Mouse (Mus musculus): Measurements from ENCODE around the gene Fam219a. TPM values are rescaled to one million over a fixed set of nuclear protein-coding genes. Genes with fewer than 3 reads are reported as not detected.

Fam219a gene
- total RNA-seq, 2 experiments from 2014 or later, result 19.2 to 20.4 TPM

DNA sequence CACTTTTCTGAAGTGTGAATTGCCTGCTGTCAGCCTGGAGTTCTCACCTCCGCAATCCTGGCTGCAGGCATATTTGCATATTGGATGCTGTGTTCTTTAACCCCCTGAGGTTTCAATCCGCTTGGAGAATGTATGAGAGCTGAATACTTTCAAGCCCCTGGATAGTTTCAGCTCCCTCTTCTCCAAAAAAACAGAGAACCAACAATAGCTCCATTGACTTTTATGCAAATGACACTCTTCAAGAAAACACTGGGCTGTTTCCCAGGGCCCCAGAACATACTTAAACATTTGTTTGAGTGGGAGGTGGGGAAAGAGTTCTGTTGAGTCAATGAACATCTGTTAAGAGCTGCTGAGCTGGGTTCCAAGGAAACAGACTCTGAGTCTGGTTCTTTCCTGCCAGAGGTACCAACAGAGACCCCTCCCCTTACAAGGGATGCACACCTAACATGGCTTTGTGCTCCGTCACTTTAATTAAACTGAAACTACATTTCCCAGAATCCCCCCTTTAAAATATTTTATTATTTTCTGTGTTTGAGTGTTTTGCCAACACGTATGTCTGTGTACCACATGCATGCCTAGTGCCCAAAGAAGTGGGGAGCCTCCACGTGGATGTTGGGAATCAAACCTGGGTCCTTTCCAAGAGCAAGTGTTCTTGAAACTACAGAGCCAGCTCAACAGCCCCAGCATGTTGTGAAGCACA is 98.5 kb downstream of the Fam219a start:
- no peak for DNase-seq

DNA sequence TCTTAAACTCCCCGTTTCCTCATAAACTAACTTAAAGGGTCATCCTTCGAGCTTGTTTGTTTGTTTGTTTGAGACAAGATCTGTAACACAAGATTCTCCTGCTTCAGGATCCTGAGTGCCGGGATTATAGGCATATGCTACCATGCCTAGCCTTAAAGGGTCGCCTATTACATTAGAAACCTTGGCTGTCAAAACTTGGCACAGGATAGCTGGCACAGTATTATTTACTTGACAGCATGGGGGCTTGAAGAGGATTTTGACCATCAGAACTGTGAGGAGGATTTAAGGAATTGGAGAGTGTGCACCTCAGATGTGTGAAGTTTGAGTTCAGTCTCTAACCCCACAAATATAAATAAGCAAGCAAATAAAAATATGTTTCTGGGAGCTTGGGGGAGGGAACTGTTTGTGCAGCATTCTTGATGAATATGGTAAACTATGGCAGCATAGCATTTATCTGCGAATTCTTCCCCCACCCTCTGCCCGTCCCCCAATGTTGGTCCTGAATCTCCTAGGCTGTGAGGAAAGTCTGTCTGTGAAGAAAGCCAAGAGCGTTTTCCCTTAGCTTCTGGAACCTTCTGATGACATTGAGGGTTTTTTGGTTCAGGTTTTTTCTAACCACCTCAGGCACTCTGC is 99.2 kb downstream of the Fam219a start:
- no peak for DNase-seq

DNA sequence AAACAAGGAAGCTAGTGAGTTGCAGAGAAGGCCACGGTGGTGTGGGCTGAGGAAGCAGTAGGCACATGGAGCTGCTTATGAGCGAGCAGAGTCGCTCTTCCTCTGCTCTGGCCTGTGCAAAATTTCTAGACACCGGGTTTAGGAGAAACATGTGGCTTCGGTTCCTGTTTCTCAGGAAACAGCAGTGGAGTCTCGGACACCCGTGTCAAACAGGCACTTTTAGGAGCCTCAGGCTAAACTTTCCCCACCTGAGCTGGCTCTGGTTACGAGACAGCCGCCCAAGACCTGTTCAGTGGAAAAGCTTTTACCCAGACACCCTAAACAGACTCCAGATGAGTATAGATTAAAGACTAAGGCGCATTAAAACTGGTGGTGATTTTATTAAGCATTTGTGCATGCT is 100.1 kb downstream of the Fam219a start:
- DNase-seq, result no peak

DNA sequence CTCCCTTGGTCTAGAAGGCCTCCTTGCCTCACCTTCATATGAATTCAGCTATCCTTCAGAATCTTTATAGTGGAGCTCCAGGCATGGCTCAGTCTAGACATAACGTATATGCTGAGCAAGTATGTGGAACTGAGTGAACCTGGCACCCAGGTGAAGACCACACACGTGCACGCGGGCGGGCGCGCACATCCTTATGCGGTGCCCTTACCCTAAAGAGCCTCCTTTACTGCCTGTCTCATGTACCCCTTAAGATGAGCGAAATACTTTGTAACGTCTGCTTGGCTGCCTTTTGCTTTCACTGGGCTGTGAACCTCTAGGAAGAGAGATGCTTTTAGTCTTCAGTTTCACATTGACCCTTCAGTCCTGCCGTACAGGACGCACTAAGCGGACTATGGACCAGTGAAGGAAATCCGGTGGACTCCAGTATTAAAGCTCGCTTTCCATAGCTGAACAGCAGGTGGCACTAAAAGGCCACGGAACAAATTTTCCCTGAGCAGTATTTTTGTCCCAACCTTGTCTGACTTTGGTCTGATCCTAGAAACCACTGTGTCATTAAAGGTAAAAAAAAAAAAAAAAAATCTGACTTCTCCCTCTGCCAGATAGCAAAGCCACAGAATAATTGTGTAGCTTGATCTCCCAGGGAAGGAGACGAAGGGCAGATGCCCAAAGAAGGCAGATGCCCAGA is 100.8 kb downstream of the Fam219a start:
- peak; percentile 62 for DNase-seq

Other genes starting within 250 kb of the Fam219a start
- gene Ubap1, start 220.5 kb downstream of the Fam219a start, total RNA-seq (2021), result 10 to 100 TPM; 39.9 to 43.7 TPM
- 1 to 10 TPM; 1.6 to 3.3 TPM for gene Kif24, start 104.7 kb downstream of the Fam219a start, total RNA-seq (2021)
- gene Nudt2, start 104.4 kb downstream of the Fam219a start, total RNA-seq (2021), result 10 to 100 TPM; 25.8 to 26.3 TPM
- gene AI464131, start 66.5 kb downstream of the Fam219a start, total RNA-seq (2021), result 10 to 100 TPM; 75.2 to 77.4 TPM
- gene 1110017D15Rik, start 52.2 kb downstream of the Fam219a start, total RNA-seq (2021), result under 1 TPM in 1 of 2 experiments, not detected in 1; 0.36 TPM
- under 1 TPM; 0.56 to 0.63 TPM for gene Dnaic1, start 237 bp upstream of the Fam219a start, total RNA-seq (2021)
- gene Enho, start 70.8 kb upstream of the Fam219a start, total RNA-seq (2021), result 10 to 100 TPM; 12.9 to 14.5 TPM
- gene Cntfr, start 127.6 kb upstream of the Fam219a start, total RNA-seq (2021), result 10 to 100 TPM; 20.1 to 28.2 TPM
- gene Il11ra1, start 130.5 kb upstream of the Fam219a start, total RNA-seq (2021), result 10 to 100 TPM; 74.3 to 75.3 TPM
- 10 to 100 TPM; 31.5 to 41.4 TPM for gene Rpp25l, start 144.0 kb upstream of the Fam219a start, total RNA-seq (2021)
- 10 to 100 TPM; 44.3 to 57.6 TPM for gene Dctn3, start 153.6 kb upstream of the Fam219a start, total RNA-seq (2021)
- not detected for gene Arid3c, start 161.6 kb upstream of the Fam219a start, total RNA-seq (2021)
- 10 to 100 TPM; 25.2 to 28.1 TPM for gene Galt, start 185.7 kb upstream of the Fam219a start, total RNA-seq (2021)
- gene Sigmar1, start 186.6 kb upstream of the Fam219a start, total RNA-seq (2021), result 10 to 100 TPM; 15.4 to 17.9 TPM
- gene Ccl27a, start 204.7 kb upstream of the Fam219a start, total RNA-seq (2021), result 10 to 100 TPM; 25.5 to 33.1 TPM